Comparison of ENCODE assay signal across 29 mouse cellular contexts in the genomic region with DNA sequence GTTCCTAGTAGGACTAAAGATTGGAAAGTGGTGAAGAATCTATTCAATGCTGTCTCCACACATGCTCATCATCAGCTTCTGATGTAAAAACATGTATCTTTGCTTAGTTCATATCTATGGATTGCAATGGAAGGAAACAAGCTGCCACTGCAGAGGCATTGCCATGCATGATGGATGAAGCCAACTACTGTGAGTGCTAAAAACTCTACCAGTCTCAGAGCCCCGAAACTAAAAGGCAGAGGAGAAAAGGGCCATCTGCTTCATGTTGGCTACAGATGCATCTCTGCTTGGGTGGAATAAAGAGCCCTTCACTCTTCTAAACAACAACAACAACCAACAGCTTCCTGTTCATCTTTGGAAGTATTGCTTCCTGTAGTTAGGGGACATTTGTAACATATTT. TPM values are rescaled to one million over a fixed set of nuclear protein-coding genes. Genes with fewer than 3 reads are reported as not detected.
A peak's percentile ranks its signal among the peaks of the same experiment; 100 is the strongest.
DNase-seq lines count a peak whose midpoint lies in the region; ATAC-seq and TF ChIP-seq lines count a peak whose summit lies in the region.
"Had no signal": no experiment of that assay in that cellular context is flagged by ENCODE, and none has a peak within 500 bp of the region (broad histone marks: within the 10 kb centered on the region; RNA-seq: fewer than 3 reads in every experiment).

No protein-coding gene starts in this region.

- H3K4me1 ChIP-seq in hindbrain, postnatal 0 days (ENCODE audit: insufficient read depth, low read length) = no peaks in the 10 kb centered on the region
- H3K4me1 ChIP-seq in hindbrain, embryonic 11.5 days (replicated peaks; ENCODE audit: control insufficient read depth, insufficient read depth, low read length) = no peaks in the 10 kb centered on the region
- H3K4me1 ChIP-seq: heart, embryonic 12.5 days; hindbrain, embryonic 15.5 days; kidney, embryonic 15.5 days; limb, embryonic 12.5 days; liver, embryonic 15.5 days; midbrain, embryonic 15.5 days had no signal

- DNase-seq in cerebellum, postnatal 14 days = peak; percentile 5 to 56
- no peak for DNase-seq in cerebellum, postnatal 4 days (ENCODE audit: low spot score in 2 of 2)
- peak; percentile 13 for DNase-seq in hindbrain, postnatal 0 days (ENCODE audit: low spot score)
- DNase-seq in hindbrain, embryonic 11.5 days (ENCODE audit: low spot score) = no peak
- DNase-seq in layer of hippocampus, postnatal 14 days (ENCODE audit: low spot score in 2 of 2) = peak; percentile 9 to 71
- no peak for DNase-seq in layer of hippocampus, postnatal 10 days (ENCODE audit: low spot score in 2 of 2)
- peak; percentile 28 for DNase-seq in brain, embryonic 18.5 days (ENCODE audit: low read depth, low spot score)
- DNase-seq in gastrocnemius, postnatal 25 days = no peak
- DNase-seq: adrenal gland, postnatal 10 days; gastrocnemius, adult 2 months; heart, adult 2 months; kidney, adult 18-20 months; kidney, postnatal 25 days; lung, embryonic 14.5 days; lung, postnatal 14 days; right cerebral cortex, adult 18-20 months; thymus, postnatal 4 days had no signal

- no peak overlapping the region for H3K4me3 ChIP-seq in hindbrain, postnatal 0 days (ENCODE audit: low read length)
- H3K4me3 ChIP-seq in hindbrain, embryonic 11.5 days (ENCODE audit: low read depth, low read length) = no peak overlapping the region
- H3K4me3 ChIP-seq: erythroblast, embryonic 14.5 days; gastrocnemius, adult 2 months; heart, adult 2 months; heart, embryonic 12.5 days; hindbrain, embryonic 15.5 days; kidney, embryonic 15.5 days; limb, embryonic 12.5 days; liver, embryonic 15.5 days; midbrain, embryonic 15.5 days had no signal

- no peak overlapping the region for H3K9ac ChIP-seq in hindbrain, postnatal 0 days (replicated peaks; ENCODE audit: low read length)
- H3K9ac ChIP-seq in hindbrain, embryonic 11.5 days (ENCODE audit: low read depth, low read length) = no peak overlapping the region
- H3K9ac ChIP-seq: heart, embryonic 12.5 days; hindbrain, embryonic 15.5 days; kidney, embryonic 15.5 days; limb, embryonic 12.5 days; liver, embryonic 15.5 days; lung, embryonic 14.5 days; midbrain, embryonic 15.5 days had no signal

- no peak overlapping the region for H3K4me2 ChIP-seq in hindbrain, postnatal 0 days (ENCODE audit: low read depth, low read length)
- no peak overlapping the region for H3K4me2 ChIP-seq in hindbrain, embryonic 11.5 days (replicated peaks; ENCODE audit: low read depth, low read length)
- H3K4me2 ChIP-seq: heart, embryonic 12.5 days; hindbrain, embryonic 15.5 days; kidney, embryonic 15.5 days; limb, embryonic 12.5 days; liver, embryonic 15.5 days; lung, embryonic 14.5 days; midbrain, embryonic 15.5 days had no signal

- no peak overlapping the region for H3K27ac ChIP-seq in hindbrain, postnatal 0 days
- no peak overlapping the region for H3K27ac ChIP-seq in hindbrain, embryonic 11.5 days (ENCODE audit: low read depth, low read length)
- H3K27ac ChIP-seq: gastrocnemius, adult 2 months; heart, adult 2 months; hindbrain, embryonic 15.5 days; kidney, embryonic 15.5 days; limb, embryonic 12.5 days; liver, embryonic 15.5 days; midbrain, embryonic 15.5 days had no signal

- no peak for TF ChIP-seq CTCF in hindbrain, postnatal 0 days (IDR thresholded peaks at IDR 0.05; ENCODE audit: low read depth)

- no peaks in the 10 kb centered on the region for H3K9me3 ChIP-seq in hindbrain, postnatal 0 days (ENCODE audit: low read length)
- no peaks in the 10 kb centered on the region for H3K9me3 ChIP-seq in hindbrain, embryonic 11.5 days (ENCODE audit: control insufficient read depth, low read length)
- H3K9me3 ChIP-seq: heart, embryonic 12.5 days; hindbrain, embryonic 15.5 days; kidney, embryonic 15.5 days; limb, embryonic 12.5 days; liver, embryonic 15.5 days; midbrain, embryonic 15.5 days had no signal

- 44% methylated on average over 1 of the region's 1 CpGs for WGBS in hindbrain, postnatal 0 days
- 86% methylated on average over 1 of the region's 1 CpGs for WGBS in hindbrain, embryonic 11.5 days

- H3K36me3 ChIP-seq in hindbrain, postnatal 0 days (ENCODE audit: insufficient read depth, low read length) = no peaks in the 10 kb centered on the region
- H3K36me3 ChIP-seq in hindbrain, embryonic 11.5 days (ENCODE audit: control insufficient read depth, insufficient read depth, low read length) = no peaks in the 10 kb centered on the region
- H3K36me3 ChIP-seq: heart, embryonic 12.5 days; hindbrain, embryonic 15.5 days; kidney, embryonic 15.5 days; limb, embryonic 12.5 days; liver, embryonic 15.5 days; midbrain, embryonic 15.5 days had no signal

- H3K27me3 ChIP-seq in hindbrain, postnatal 0 days (ENCODE audit: insufficient read depth, low read length) = no peaks in the 10 kb centered on the region
- no peaks in the 10 kb centered on the region for H3K27me3 ChIP-seq in hindbrain, embryonic 11.5 days (ENCODE audit: control insufficient read depth, insufficient read depth, low read length)
- H3K27me3 ChIP-seq: heart, embryonic 12.5 days; hindbrain, embryonic 15.5 days; kidney, embryonic 15.5 days; limb, embryonic 12.5 days; liver, embryonic 15.5 days; midbrain, embryonic 15.5 days; Patski had no signal

- no peak for ATAC-seq in hindbrain, postnatal 0 days
- no peak for ATAC-seq in hindbrain, embryonic 11.5 days (ENCODE audit: low FRiP score)
- ATAC-seq: midbrain, embryonic 15.5 days; Patski had no signal

RNA-seq across cellular contexts. Expression of gene Cadps, which starts 38.6 kb away (rescaled TPM):
- total RNA-seq in hindbrain, postnatal 0 days (2014; rRNA removed) = 176 and 190 TPM in 2 replicates
- 31.1 and 33.4 TPM in 2 replicates for polyA plus RNA-seq in hindbrain, postnatal 0 days (2015; fragmentation: Nextera tagmentation; extraction: Ambion mirVana)
- 21.0 and 24.3 TPM in 2 replicates for polyA plus RNA-seq in hindbrain, embryonic 11.5 days (2014; fragmentation: Nextera tagmentation; extraction: Ambion mirVana)
- 100 to 1,000 TPM; 254 to 263 TPM for total RNA-seq in layer of hippocampus, postnatal 14 days (2021)
- 100 to 1,000 TPM; 239 to 248 TPM for total RNA-seq in layer of hippocampus, postnatal 10 days (2021)
- total RNA-seq in gastrocnemius, postnatal 25 days (2021) = under 1 TPM in 1 of 2 experiments, not detected in 1; 0.05 TPM
- total RNA-seq: hematopoietic stem cell, adult 5-6 weeks; MEL; neutrophil, adult 5-6 weeks had no signal
- polyA plus RNA-seq: erythroblast, embryonic 14.5 days; liver, adult 2 months; Patski had no signal

Comparison
In these comparisons a context has a peak if more than half of its experiments do, and no peak if none do; other contexts are left out.
1. DNase-seq: peak in cerebellum, postnatal 14 days (2 of 2), hindbrain, postnatal 0 days (single experiment), layer of hippocampus, postnatal 14 days (2 of 2) and brain, embryonic 18.5 days (single experiment); none in cerebellum, postnatal 4 days (0 of 2), hindbrain, embryonic 11.5 days (single experiment), layer of hippocampus, postnatal 10 days (0 of 2) and gastrocnemius, postnatal 25 days (single experiment).
2. RNA of gene Cadps, which starts 38.6 kb away (total RNA-seq): 254 to 263 TPM in layer of hippocampus, postnatal 14 days, 239 to 248 TPM in layer of hippocampus, postnatal 10 days and 176 to 190 TPM in hindbrain, postnatal 0 days; 0.05 TPM in gastrocnemius, postnatal 25 days; every median in the first group is over 100 times any median in the second.